Mouse (Mus musculus): Measurements from ENCODE around the gene Ccser1. TPM values are rescaled to one million over a fixed set of nuclear protein-coding genes. Genes with fewer than 3 reads are reported as not detected.

Gene Ccser1
- polyA plus RNA-seq, 1 experiment from 2014 or later = 6.9 TPM

GRCm38 (mm10) chr6:61230058-61230718 lies 50.1 kb downstream of the Ccser1 start:
- no peak overlapping the region for H3K4me3 ChIP-seq (ENCODE audit: low read depth, low read length)
- no peaks in the 10 kb centered on the region for H3K36me3 ChIP-seq (ENCODE audit: control insufficient read depth, insufficient read depth, low read length)
- H3K4me1 ChIP-seq (replicated peaks; ENCODE audit: control insufficient read depth, insufficient read depth) = no peaks in the 10 kb centered on the region
- 39% methylated on average over 5 of the region's 5 CpGs for WGBS
- H3K27ac ChIP-seq (replicated peaks) = no peak overlapping the region
- H3K27me3 ChIP-seq (ENCODE audit: control insufficient read depth, insufficient read depth, low read length) = no peaks in the 10 kb centered on the region
- TF ChIP-seq EP300 (optimal IDR thresholded peaks at IDR 0.05) (no peak), CTCF (IDR thresholded peaks at IDR 0.05; ENCODE audit: low read depth) (no peak)
- no peak for ATAC-seq (ENCODE audit: low FRiP score, low TSS enrichment)
- H3K9ac ChIP-seq (ENCODE audit: low read length) = no peak overlapping the region
- H3K9me3 ChIP-seq (ENCODE audit: control insufficient read depth, low read length) = no peaks in the 10 kb centered on the region
- no peak for DNase-seq (ENCODE audit: low spot score)
- no peak overlapping the region for H3K4me2 ChIP-seq (replicated peaks; ENCODE audit: low read depth)

- Histone ChIP-seq H3K36me3 (ENCODE audit: control insufficient read depth, insufficient read depth, low read length) (no peaks in the 10 kb centered on the region), H3K9me3 (ENCODE audit: control insufficient read depth, low read length) (no peaks in the 10 kb centered on the region), H3K9ac (ENCODE audit: low read length) (no peak overlapping the region), H3K4me1 (replicated peaks; ENCODE audit: control insufficient read depth, insufficient read depth) (no peaks in the 10 kb centered on the region), H3K27me3 (ENCODE audit: control insufficient read depth, insufficient read depth, low read length) (no peaks in the 10 kb centered on the region), H3K4me2 (replicated peaks; ENCODE audit: low read depth) (no peak overlapping the region), H3K27ac (replicated peaks) (no peak overlapping the region), H3K4me3 (ENCODE audit: low read depth, low read length) (no peak overlapping the region)
- DNase-seq (ENCODE audit: low spot score) (no peak), ATAC-seq (ENCODE audit: low FRiP score, low TSS enrichment) (no peak)
- TF ChIP-seq EP300 (optimal IDR thresholded peaks at IDR 0.05) (no peak), CTCF (IDR thresholded peaks at IDR 0.05; ENCODE audit: low read depth) (no peak)
- 62% methylated on average over 5 of the region's 5 CpGs for WGBS
Observed at GRCm38 (mm10) chr6:61233060-61233459, 52.9 kb downstream of the Ccser1 start.

- Histone ChIP-seq H3K4me1 (replicated peaks; ENCODE audit: control insufficient read depth, insufficient read depth) (no peaks in the 10 kb centered on the region), H3K4me2 (replicated peaks; ENCODE audit: low read depth) (no peak overlapping the region), H3K27ac (replicated peaks) (no peak overlapping the region), H3K9ac (ENCODE audit: low read length) (no peak overlapping the region), H3K36me3 (ENCODE audit: control insufficient read depth, insufficient read depth, low read length) (no peaks in the 10 kb centered on the region), H3K27me3 (ENCODE audit: control insufficient read depth, insufficient read depth, low read length) (no peaks in the 10 kb centered on the region), H3K9me3 (ENCODE audit: control insufficient read depth, low read length) (no peaks in the 10 kb centered on the region), H3K4me3 (ENCODE audit: low read depth, low read length) (no peak overlapping the region)
- 37% methylated on average over 5 of the region's 5 CpGs for WGBS
- DNase-seq (ENCODE audit: low spot score) = no peak
- no peak for TF ChIP-seq CTCF (IDR thresholded peaks at IDR 0.05; ENCODE audit: low read depth)
- no peak for TF ChIP-seq EP300 (optimal IDR thresholded peaks at IDR 0.05)
- no peak for ATAC-seq (ENCODE audit: low FRiP score, low TSS enrichment)
Observed at GRCm38 (mm10) chr6:61233548-61234187, 53.5 kb downstream of the Ccser1 start.

- no peak overlapping the region for H3K27ac ChIP-seq (replicated peaks)
- TF ChIP-seq EP300 (optimal IDR thresholded peaks at IDR 0.05) (no peak), CTCF (IDR thresholded peaks at IDR 0.05; ENCODE audit: low read depth) (no peak)
- no peaks in the 10 kb centered on the region for H3K4me1 ChIP-seq (replicated peaks; ENCODE audit: control insufficient read depth, insufficient read depth)
- DNase-seq (ENCODE audit: low spot score) (no peak), ATAC-seq (ENCODE audit: low FRiP score, low TSS enrichment) (no peak)
- H3K4me3 ChIP-seq (ENCODE audit: low read depth, low read length) = no peak overlapping the region
- H3K36me3 ChIP-seq (ENCODE audit: control insufficient read depth, insufficient read depth, low read length) = no peaks in the 10 kb centered on the region
- no peaks in the 10 kb centered on the region for H3K27me3 ChIP-seq (ENCODE audit: control insufficient read depth, insufficient read depth, low read length)
- H3K9me3 ChIP-seq (ENCODE audit: control insufficient read depth, low read length) = no peaks in the 10 kb centered on the region
- H3K9ac ChIP-seq (ENCODE audit: low read length) = no peak overlapping the region
- 41% methylated on average over 2 of the region's 2 CpGs for WGBS
- H3K4me2 ChIP-seq (replicated peaks; ENCODE audit: low read depth) = no peak overlapping the region
Observed at GRCm38 (mm10) chr6:61240618-61241017, 60.5 kb downstream of the Ccser1 start.

- H3K27me3 ChIP-seq (ENCODE audit: control insufficient read depth, insufficient read depth, low read length) = no peaks in the 10 kb centered on the region
- no peaks in the 10 kb centered on the region for H3K36me3 ChIP-seq (ENCODE audit: control insufficient read depth, insufficient read depth, low read length)
- no peak overlapping the region for H3K4me3 ChIP-seq (ENCODE audit: low read depth, low read length)
- ATAC-seq (ENCODE audit: low FRiP score, low TSS enrichment) = no peak
- H3K27ac ChIP-seq (replicated peaks) = no peak overlapping the region
- TF ChIP-seq CTCF (IDR thresholded peaks at IDR 0.05; ENCODE audit: low read depth) (no peak), EP300 (optimal IDR thresholded peaks at IDR 0.05) (no peak)
- no peak overlapping the region for H3K9ac ChIP-seq (ENCODE audit: low read length)
- WGBS = 69% methylated on average over 3 of the region's 3 CpGs
- H3K9me3 ChIP-seq (ENCODE audit: control insufficient read depth, low read length) = no peaks in the 10 kb centered on the region
- no peak overlapping the region for H3K4me2 ChIP-seq (replicated peaks; ENCODE audit: low read depth)
- no peak for DNase-seq (ENCODE audit: low spot score)
- no peaks in the 10 kb centered on the region for H3K4me1 ChIP-seq (replicated peaks; ENCODE audit: control insufficient read depth, insufficient read depth)
Observed at GRCm38 (mm10) chr6:61242556-61242955, 62.4 kb downstream of the Ccser1 start.

- Histone ChIP-seq H3K4me3 (ENCODE audit: low read depth, low read length) (no peak overlapping the region), H3K4me2 (replicated peaks; ENCODE audit: low read depth) (no peak overlapping the region), H3K36me3 (ENCODE audit: control insufficient read depth, insufficient read depth, low read length) (no peaks in the 10 kb centered on the region), H3K27ac (replicated peaks) (no peak overlapping the region), H3K9me3 (ENCODE audit: control insufficient read depth, low read length) (no peaks in the 10 kb centered on the region), H3K4me1 (replicated peaks; ENCODE audit: control insufficient read depth, insufficient read depth) (no peaks in the 10 kb centered on the region), H3K27me3 (ENCODE audit: control insufficient read depth, insufficient read depth, low read length) (no peaks in the 10 kb centered on the region), H3K9ac (ENCODE audit: low read length) (no peak overlapping the region)
- DNase-seq (ENCODE audit: low spot score) = no peak
- ATAC-seq (ENCODE audit: low FRiP score, low TSS enrichment) = no peak
- 61% methylated on average over 4 of the region's 4 CpGs for WGBS
- no peak for TF ChIP-seq CTCF (IDR thresholded peaks at IDR 0.05; ENCODE audit: low read depth)
- no peak for TF ChIP-seq EP300 (optimal IDR thresholded peaks at IDR 0.05)
Observed at GRCm38 (mm10) chr6:61246523-61246922, 66.4 kb downstream of the Ccser1 start.

Measured in stomach, postnatal 0 days (tissue).